Mouse (Mus musculus): ENCODE data around the gene Hoxa5. TPM values are rescaled to one million over a fixed set of nuclear protein-coding genes. Genes with fewer than 3 reads are reported as not detected.

Gene Hoxa5
- polyA plus RNA-seq, 1 experiment: 0.46 TPM

DNA sequence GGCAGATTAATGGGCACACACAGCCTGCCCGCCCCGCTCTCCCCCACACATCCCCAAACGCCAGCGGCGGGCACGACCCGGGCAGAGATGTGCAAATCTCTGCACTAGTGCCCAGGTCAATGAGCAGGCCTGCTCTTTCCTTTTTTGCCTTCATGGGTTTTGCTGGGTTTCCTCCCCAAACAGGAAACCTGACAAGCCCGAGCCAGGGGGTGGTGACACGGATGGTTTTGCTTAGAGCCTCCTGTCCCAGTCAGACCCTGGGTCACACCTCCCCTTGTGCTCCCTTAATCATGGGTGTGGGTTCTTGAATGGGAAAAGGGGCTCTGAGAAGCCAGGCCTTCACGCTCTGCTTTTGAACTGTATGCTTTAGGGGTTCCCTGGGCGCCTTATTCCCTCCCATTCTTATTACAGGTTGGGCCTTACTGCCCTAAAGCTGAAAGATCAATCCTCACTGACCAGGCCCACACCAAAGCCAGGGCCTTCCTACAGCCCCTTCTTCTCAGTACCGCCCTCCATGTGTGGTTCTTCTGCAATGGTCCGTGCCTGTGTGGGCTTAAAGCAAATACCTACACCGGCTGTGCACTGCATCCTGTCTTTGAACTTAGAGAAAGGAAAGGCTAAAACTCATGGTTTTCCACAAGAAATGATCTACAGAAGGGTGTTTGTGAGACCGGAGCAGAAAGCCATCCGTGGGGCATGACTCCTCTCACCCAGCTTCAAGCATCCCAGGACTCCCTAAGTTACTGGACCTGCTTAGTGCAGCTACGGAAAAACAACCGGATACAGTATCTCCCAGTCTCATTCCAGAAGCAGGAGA is 4.7 kb upstream of the Hoxa5 start:
- peak overlapping the region; percentile 10 for H3K4me3 ChIP-seq (replicated peaks)
- TF ChIP-seq FLI1 (IDR thresholded peaks at IDR 0.05; ENCODE audit: low read length) (no peak), GATA1 (IDR thresholded peaks at IDR 0.05; ENCODE audit: borderline replicate concordance, low read length) (no peak)
- peaks cover 25% of the 10 kb centered on the region for H3K36me3 ChIP-seq (replicated peaks; ENCODE audit: low read length)
- H3K4me1 ChIP-seq: peaks cover 36% of the 10 kb centered on the region
- H3K27me3 ChIP-seq (replicated peaks): peaks cover 78% of the 10 kb centered on the region
- H3K9me3 ChIP-seq: peaks cover 37% of the 10 kb centered on the region

- Histone ChIP-seq H3K27me3 (replicated peaks) (peaks cover 77% of the 10 kb centered on the region), H3K4me3 (replicated peaks) (peak within 1 kb of the TSS; percentile 10), H3K4me1 (peaks cover 30% of the 10 kb centered on the region), H3K9me3 (peaks cover 45% of the 10 kb centered on the region), H3K36me3 (replicated peaks; ENCODE audit: low read length) (peaks cover 26% of the 10 kb centered on the region)
- TF ChIP-seq GATA1 (IDR thresholded peaks at IDR 0.05; ENCODE audit: borderline replicate concordance, low read length) (no peak), FLI1 (IDR thresholded peaks at IDR 0.05; ENCODE audit: low read length) (no peak)
Measured at GRCm38 (mm10) chr6:52208072-52208867, 3.9 kb upstream of the Hoxa5 start, which contains the start of gene Hoxa6. Gene Hoxa6, minus strand, starts transcription at chr6:52208722.

DNA sequence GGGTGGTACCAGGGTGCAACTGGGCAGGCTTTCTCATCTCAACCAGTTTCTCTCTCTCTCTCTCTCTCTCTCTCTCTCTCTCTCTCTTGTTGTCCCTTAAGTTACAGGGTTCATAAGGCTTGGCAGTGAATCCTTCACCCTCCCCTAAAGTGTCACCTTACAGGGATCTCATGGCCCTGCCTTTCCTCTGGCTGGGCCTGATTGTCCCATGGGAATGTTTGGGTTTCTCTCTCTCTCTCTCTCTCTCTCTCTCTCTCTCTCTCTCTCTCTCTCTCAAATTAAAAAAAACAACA is 3.2 kb upstream of the Hoxa5 start:
- no peak overlapping the region for H3K4me3 ChIP-seq (replicated peaks)
- TF ChIP-seq FLI1 (IDR thresholded peaks at IDR 0.05; ENCODE audit: low read length) (no peak), GATA1 (IDR thresholded peaks at IDR 0.05; ENCODE audit: borderline replicate concordance, low read length) (no peak)
- H3K9me3 ChIP-seq: peaks cover 51% of the 10 kb centered on the region
- H3K27me3 ChIP-seq (replicated peaks): peaks cover 72% of the 10 kb centered on the region
- peaks cover 26% of the 10 kb centered on the region for H3K36me3 ChIP-seq (replicated peaks; ENCODE audit: low read length)
- H3K4me1 ChIP-seq: peaks cover 24% of the 10 kb centered on the region

DNA sequence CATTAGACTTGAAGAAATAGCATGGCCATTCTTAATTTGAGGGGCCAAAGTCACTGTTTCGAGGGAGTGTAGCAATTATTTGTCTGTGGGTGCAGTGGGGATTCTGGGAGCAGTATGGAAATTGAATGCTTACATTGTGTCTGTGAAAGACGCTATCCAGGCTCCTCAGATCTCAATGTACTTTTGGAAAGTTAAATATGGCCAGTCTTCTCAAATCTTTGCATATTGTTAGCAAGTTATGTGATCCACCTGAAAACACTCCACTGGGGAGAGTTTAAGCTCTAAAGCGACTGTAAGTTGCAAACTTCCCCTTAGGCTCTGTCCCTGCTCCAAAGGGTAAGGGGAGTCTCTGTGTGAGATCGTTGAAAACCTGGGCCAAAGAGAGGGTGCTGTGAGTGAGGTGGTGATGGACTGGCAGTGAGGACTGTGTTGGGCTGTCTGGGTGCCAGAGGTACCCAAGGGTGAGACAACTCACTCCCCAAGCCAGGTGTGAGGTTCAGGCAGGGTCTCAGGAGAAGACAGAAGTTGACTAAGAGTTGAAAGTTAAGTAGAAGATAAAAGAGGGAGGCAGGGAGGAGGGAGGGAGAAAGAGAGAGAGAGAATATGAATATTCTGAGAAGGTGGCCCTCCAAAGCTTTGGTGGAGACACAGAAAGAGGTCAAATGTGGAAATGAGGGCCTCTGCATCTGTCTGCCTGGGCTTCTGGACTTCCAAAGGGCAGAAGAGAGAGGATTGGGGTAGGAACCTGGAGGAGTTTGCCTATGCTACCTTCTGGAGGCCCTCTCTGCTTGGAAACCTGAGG is 2.7 kb upstream of the Hoxa5 start:
- Histone ChIP-seq H3K9me3 (peaks cover 51% of the 10 kb centered on the region), H3K4me1 (peaks cover 18% of the 10 kb centered on the region), H3K4me3 (replicated peaks) (no peak overlapping the region), H3K27me3 (replicated peaks) (peaks cover 67% of the 10 kb centered on the region), H3K36me3 (replicated peaks; ENCODE audit: low read length) (peaks cover 26% of the 10 kb centered on the region)
- no peak for TF ChIP-seq GATA1 (IDR thresholded peaks at IDR 0.05; ENCODE audit: borderline replicate concordance, low read length)
- no peak for TF ChIP-seq FLI1 (IDR thresholded peaks at IDR 0.05; ENCODE audit: low read length)

GRCm38 (mm10) chr6:52205638-52206621 is 1.5 kb upstream of the Hoxa5 start:
- no peak overlapping the region for H3K4me3 ChIP-seq (replicated peaks)
- peaks cover 51% of the 10 kb centered on the region for H3K9me3 ChIP-seq
- TF ChIP-seq FLI1 (IDR thresholded peaks at IDR 0.05; ENCODE audit: low read length): no peak
- no peak for TF ChIP-seq GATA1 (IDR thresholded peaks at IDR 0.05; ENCODE audit: borderline replicate concordance, low read length)
- H3K27me3 ChIP-seq (replicated peaks): peaks cover 58% of the 10 kb centered on the region
- peaks cover 7% of the 10 kb centered on the region for H3K4me1 ChIP-seq
- H3K36me3 ChIP-seq (replicated peaks; ENCODE audit: low read length): peaks cover 26% of the 10 kb centered on the region

GRCm38 (mm10) chr6:52205221-52205620 is 834 bp upstream of the Hoxa5 start:
- H3K27me3 ChIP-seq (replicated peaks): peaks cover 56% of the 10 kb centered on the region

GRCm38 (mm10) chr6:52203371-52204049 is 877 bp downstream of the Hoxa5 start:
- Histone ChIP-seq H3K36me3 (replicated peaks; ENCODE audit: low read length) (peaks cover 26% of the 10 kb centered on the region), H3K4me3 (replicated peaks) (peak overlapping the region; percentile 86), H3K27me3 (replicated peaks) (peaks cover 42% of the 10 kb centered on the region), H3K4me1 (no peaks in the 10 kb centered on the region; the same call in 1 of the 2 replicates), H3K9me3 (peaks cover 44% of the 10 kb centered on the region)
- no peak for TF ChIP-seq GATA1 (IDR thresholded peaks at IDR 0.05; ENCODE audit: borderline replicate concordance, low read length)
- TF ChIP-seq FLI1 (IDR thresholded peaks at IDR 0.05; ENCODE audit: low read length): no peak

More at GRCm38 (mm10) chr6:52205221-52205620, 834 bp upstream of the Hoxa5 start:
- H3K4me3 ChIP-seq (replicated peaks): no peak overlapping the region
- peaks cover 26% of the 10 kb centered on the region for H3K36me3 ChIP-seq (replicated peaks; ENCODE audit: low read length)
- TF ChIP-seq FLI1 (IDR thresholded peaks at IDR 0.05; ENCODE audit: low read length) (no peak), GATA1 (IDR thresholded peaks at IDR 0.05; ENCODE audit: borderline replicate concordance, low read length) (no peak)
- H3K9me3 ChIP-seq: peaks cover 51% of the 10 kb centered on the region
- H3K4me1 ChIP-seq: peaks cover 5% of the 10 kb centered on the region; the same call in 1 of the 2 replicates

DNA sequence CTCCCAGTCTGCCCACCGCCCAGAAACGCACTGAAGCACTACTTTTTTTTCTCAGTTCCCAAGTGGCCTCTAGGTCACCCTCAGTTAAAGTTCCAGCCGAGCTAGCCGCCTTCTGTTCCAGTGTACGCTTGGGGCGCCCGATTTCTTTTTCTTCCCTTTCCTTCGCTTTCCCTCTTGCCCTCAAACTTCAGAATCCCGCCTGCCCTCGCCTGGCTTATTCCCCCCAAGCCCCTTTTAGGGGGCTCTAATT is 1.3 kb downstream of the Hoxa5 start:
- Histone ChIP-seq H3K36me3 (replicated peaks; ENCODE audit: low read length) (peaks cover 26% of the 10 kb centered on the region), H3K4me3 (replicated peaks) (no peak overlapping the region), H3K4me1 (no peaks in the 10 kb centered on the region; the same call in 1 of the 2 replicates), H3K27me3 (replicated peaks) (peaks cover 37% of the 10 kb centered on the region), H3K9me3 (peaks cover 41% of the 10 kb centered on the region)
- TF ChIP-seq FLI1 (IDR thresholded peaks at IDR 0.05; ENCODE audit: low read length) (no peak), GATA1 (IDR thresholded peaks at IDR 0.05; ENCODE audit: borderline replicate concordance, low read length) (no peak)

Data from megakaryocyte, embryonic 14.5 days (primary cell).